19 mouse cellular contexts compared by ENCODE assay signal in the genomic region with DNA sequence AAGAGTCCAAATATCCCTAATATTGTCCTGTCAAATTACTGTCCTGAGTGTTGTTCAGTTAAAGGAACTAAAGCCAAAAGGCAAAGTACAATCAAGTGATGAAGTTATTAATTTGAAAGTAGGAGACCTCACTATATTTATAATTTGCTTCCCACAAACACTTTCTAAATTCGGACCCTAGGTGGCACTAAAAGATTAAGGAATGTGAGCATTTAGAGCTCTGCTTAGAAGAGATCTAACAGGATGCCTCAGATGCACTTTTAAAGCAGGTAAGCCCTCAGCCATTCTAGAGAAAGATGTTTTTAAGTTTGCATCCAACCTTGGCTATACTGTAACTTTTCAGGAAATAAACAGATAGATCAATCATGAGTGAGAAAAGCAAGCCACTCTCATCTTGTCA. TPM values are rescaled to one million over a fixed set of nuclear protein-coding genes. Genes with fewer than 3 reads are reported as not detected.
DNase-seq lines count a peak whose midpoint lies in the region; ATAC-seq and TF ChIP-seq lines count a peak whose summit lies in the region.
"Had no signal": no experiment of that assay in that cellular context is flagged by ENCODE, and none has a peak within 500 bp of the region (broad histone marks: within the 10 kb centered on the region; RNA-seq: fewer than 3 reads in every experiment).

No protein-coding gene starts in this region.

- peak; percentile 5 for DNase-seq in embryo, embryonic 10.5 days (ENCODE audit: low spot score)
- no peak for DNase-seq in embryo, embryonic 9.5 days (ENCODE audit: extremely low spot score)
- no peak for DNase-seq in kidney, postnatal 0 days (ENCODE audit: low spot score)
- DNase-seq in kidney, postnatal 36 days = no peak
- peak; percentile 39 for DNase-seq in 3T3-L1 (ENCODE audit: low read depth, low spot score)
- DNase-seq in NIH3T3 (ENCODE audit: low read depth) = peak; percentile 31
- no peak for DNase-seq in right cerebral cortex, adult 2 months (ENCODE audit: low spot score in 2 of 2)
- DNase-seq in heart, adult 11 months = no peak
- DNase-seq: B cell, adult 2 months; cerebellum, adult 18-20 months; gastrocnemius, postnatal 14 days; kidney, adult 11 months; kidney, postnatal 14 days; lung, postnatal 10 days had no signal

- H3K36me3 ChIP-seq in kidney, postnatal 0 days (ENCODE audit: insufficient read depth, low read length) = no peaks in the 10 kb centered on the region
- H3K36me3 ChIP-seq: G1E; heart, embryonic 13.5 days; liver, embryonic 12.5 days had no signal

- 24% methylated on average over 1 of the region's 1 CpGs for WGBS in kidney, postnatal 0 days

- H3K4me3 ChIP-seq in kidney, postnatal 0 days (replicated peaks; ENCODE audit: low read depth, low read length) = no peak overlapping the region
- H3K4me3 ChIP-seq: heart, embryonic 13.5 days; liver, embryonic 12.5 days; megakaryocyte, embryonic 14.5 days; myocyte had no signal

- H3K9ac ChIP-seq in kidney, postnatal 0 days (ENCODE audit: low read depth, low read length) = no peak overlapping the region
- H3K9ac ChIP-seq: heart, embryonic 13.5 days; liver, embryonic 12.5 days had no signal

- H3K9me3 ChIP-seq in kidney, postnatal 0 days (replicated peaks; ENCODE audit: low read length) = no peaks in the 10 kb centered on the region
- H3K9me3 ChIP-seq: G1E; heart, embryonic 13.5 days; liver, embryonic 12.5 days; megakaryocyte, embryonic 14.5 days had no signal

- peak; percentile 34; the same call in 1 of the 2 replicates for TF ChIP-seq CTCF in kidney, postnatal 0 days (IDR thresholded peaks at IDR 0.05; ENCODE audit: low read depth)

- ATAC-seq in kidney, postnatal 0 days (replicated peaks; ENCODE audit: low FRiP score, low read depth) = no peak
- ATAC-seq: liver, embryonic 12.5 days had no signal

- no peak overlapping the region for H3K4me2 ChIP-seq in kidney, postnatal 0 days (ENCODE audit: low read length)
- H3K4me2 ChIP-seq: heart, embryonic 13.5 days; liver, embryonic 12.5 days had no signal

- H3K27ac ChIP-seq in kidney, postnatal 0 days = no peak overlapping the region
- H3K27ac ChIP-seq: heart, embryonic 13.5 days; liver, embryonic 12.5 days had no signal

- H3K27me3 ChIP-seq in kidney, postnatal 0 days (ENCODE audit: insufficient read depth, low read length) = no peaks in the 10 kb centered on the region
- H3K27me3 ChIP-seq: heart, embryonic 13.5 days; liver, embryonic 12.5 days; megakaryocyte, embryonic 14.5 days had no signal

- H3K4me1 ChIP-seq in kidney, postnatal 0 days (replicated peaks; ENCODE audit: insufficient read depth, low read length) = no peaks in the 10 kb centered on the region
- H3K4me1 ChIP-seq: heart, embryonic 13.5 days; liver, embryonic 12.5 days; megakaryocyte, embryonic 14.5 days had no signal

RNA-seq across cellular contexts. Expression of a gene that starts 44.5 kb away (rescaled TPM):
- polyA plus RNA-seq in kidney, postnatal 0 days (2015; fragmentation: Nextera tagmentation; extraction: Ambion mirVana) = 14.9 and 17.3 TPM in 2 replicates

RNA-seq across cellular contexts. Expression of a gene that starts 54.2 kb away (rescaled TPM):
- polyA plus RNA-seq in kidney, postnatal 0 days (2015; fragmentation: Nextera tagmentation; extraction: Ambion mirVana) = 9.6 TPM in 2 replicates
- polyA plus RNA-seq: G1E, myocyte had no signal

RNA-seq across cellular contexts. Expression of a gene that starts 54.3 kb away (rescaled TPM):
- 21.8 and 25.4 TPM in 2 replicates for polyA plus RNA-seq in kidney, postnatal 0 days (2015; fragmentation: Nextera tagmentation; extraction: Ambion mirVana)

Comparison
In these comparisons a context has a peak if more than half of its experiments do, and no peak if none do; other contexts are left out.
1. DNase-seq: peak in embryo, embryonic 10.5 days (single experiment), 3T3-L1 (single experiment) and NIH3T3 (single experiment); none in embryo, embryonic 9.5 days (single experiment), kidney, postnatal 0 days (single experiment), kidney, postnatal 36 days (0 of 2), right cerebral cortex, adult 2 months (0 of 2) and heart, adult 11 months (single experiment).